Mouse (Mus musculus) cortical plate, adult 2 months (tissue): ENCODE data around the gene Ccdc122. TPM values are rescaled to one million over a fixed set of nuclear protein-coding genes. Genes with fewer than 3 reads are reported as not detected.
"Not testable (repeated sequence)": the region's sequence is repeated elsewhere in the genome, so short reads cannot be mapped to it uniquely, and the experiment has no call there.

Experiments used
- H3K27ac ChIP-seq: fragments of 200-500 bp; 2 replicates; pipeline ENCODE4 v1.5.1; 2012; ENCODE audit warnings: low read length, control low read depth, inconsistent platforms; ENCODE audit not compliant: insufficient read depth
- H3K4me1 ChIP-seq: fragments of 200-500 bp; 2 replicates; pipeline ENCODE4 v1.6.1; 2011; ENCODE audit warnings: low read length; ENCODE audit not compliant: control insufficient read depth, insufficient read depth
- H3K4me3 ChIP-seq: fragments of 200-500 bp; 2 replicates; pipeline ENCODE4 v1.5.1; 2011; ENCODE audit warnings: mild to moderate bottlenecking, low read length, control low read depth; ENCODE audit not compliant: insufficient read depth
- CTCF ChIP-seq: fragments of 200-500 bp; IDR thresholded peaks from 2 replicates; pipeline ENCODE4 v1.5.1; 2011; ENCODE audit warnings: mild to moderate bottlenecking, control low read depth, low read length; ENCODE audit not compliant: insufficient read depth; ENCODE audit errors: extremely low read depth
- POLR2A ChIP-seq: fragments of 200-500 bp; IDR thresholded peaks from 2 replicates; pipeline ENCODE4 v1.6.1; 2011; ENCODE audit warnings: mild to moderate bottlenecking, low read length, control low read depth; ENCODE audit not compliant: insufficient read depth; ENCODE audit errors: extremely low read depth
- polyA plus RNA-seq: library from polyadenylated mRNA; depleted of rRNA; stranded (reverse); fragments of >200 nt; gene quantifications from 2 replicates; pipeline ENCODE4 v1.2.3, GENCODE M21; 2012; rRNA removed

The Ccdc122 gene
- 2.7 and 2.8 TPM in 2 replicates for polyA plus RNA-seq

GRCm38 (mm10) chr14:77036226-77037046 lies at the start of gene Ccdc122, which contains the start of gene Lacc1:
TSS of gene Ccdc122 (plus strand) at chr14:77036772.
TSS of gene Lacc1 (minus strand) at chr14:77036904.
- peak within 1 kb of the TSS; percentile 54; the same call in 1 of the 2 replicates for H3K27ac ChIP-seq
- peak within 1 kb of the TSS; percentile 38 for H3K4me3 ChIP-seq
- TF ChIP-seq CTCF (0 out of 2 replicates have a peak, but pooled peaks have one; percentile 11), POLR2A (no peak)

GRCm38 (mm10) chr14:76990351-76990750 lies 46.2 kb upstream of the Ccdc122 start:
- not testable (repeated sequence) for H3K4me1 ChIP-seq, H3K27ac ChIP-seq, H3K4me3 ChIP-seq

More at GRCm38 (mm10) chr14:77036226-77037046, at the start of gene Ccdc122, which contains the start of gene Lacc1:
- H3K4me1 ChIP-seq, result peaks cover 2% of the 10 kb centered on the region

GRCm38 (mm10) chr14:77004740-77005139 lies 31.8 kb upstream of the Ccdc122 start:
- no peak for TF ChIP-seq POLR2A
- no peak for TF ChIP-seq CTCF
- Histone ChIP-seq H3K4me1 (no peaks in the 10 kb centered on the region), H3K27ac (no peak overlapping the region), H3K4me3 (no peak overlapping the region)

- TF ChIP-seq POLR2A (no peak), CTCF (no peak)
- Histone ChIP-seq H3K4me3 (no peak overlapping the region), H3K27ac (no peak overlapping the region), H3K4me1 (no peaks in the 10 kb centered on the region)
Observed at GRCm38 (mm10) chr14:77005566-77005965, 31.0 kb upstream of the Ccdc122 start.

GRCm38 (mm10) chr14:77008238-77008637 lies 28.3 kb upstream of the Ccdc122 start:
- Histone ChIP-seq H3K4me3 (no peak overlapping the region), H3K27ac (no peak overlapping the region), H3K4me1 (no peaks in the 10 kb centered on the region)
- no peak for TF ChIP-seq POLR2A
- TF ChIP-seq CTCF, result peak; percentile 69

GRCm38 (mm10) chr14:77011804-77012203 lies 24.8 kb upstream of the Ccdc122 start:
- TF ChIP-seq CTCF, result peak; percentile 85
- TF ChIP-seq POLR2A, result no peak
- H3K4me1 ChIP-seq, result no peaks in the 10 kb centered on the region
- H3K27ac ChIP-seq, result no peak overlapping the region
- no peak overlapping the region for H3K4me3 ChIP-seq

- not testable (repeated sequence) for H3K27ac ChIP-seq
Observed at GRCm38 (mm10) chr14:77016783-77017182, 19.8 kb upstream of the Ccdc122 start.

GRCm38 (mm10) chr14:77017211-77017610 lies 19.4 kb upstream of the Ccdc122 start:
- Histone ChIP-seq H3K4me1 (no peaks in the 10 kb centered on the region), H3K4me3 (no peak overlapping the region), H3K27ac (no peak overlapping the region)

More at GRCm38 (mm10) chr14:77016783-77017182, 19.8 kb upstream of the Ccdc122 start:
- H3K4me1 ChIP-seq, H3K4me3 ChIP-seq: not testable (repeated sequence)

GRCm38 (mm10) chr14:77024499-77024898 lies 12.1 kb upstream of the Ccdc122 start:
- no peak for TF ChIP-seq POLR2A
- no peak for TF ChIP-seq CTCF
- Histone ChIP-seq H3K4me3 (no peak overlapping the region), H3K4me1 (no peaks in the 10 kb centered on the region), H3K27ac (no peak overlapping the region)

More at GRCm38 (mm10) chr14:77017211-77017610, 19.4 kb upstream of the Ccdc122 start:
- no peak for TF ChIP-seq POLR2A
- no peak for TF ChIP-seq CTCF
